Mouse (Mus musculus) bone marrow macrophage, adult 2 months (primary cell): ENCODE data around the gene Hunk.

ENCODE experiments used
- CTCF ChIP-seq: IDR thresholded peaks from 2 replicates; pipeline ENCODE4 v1.5.1; 2012; ENCODE audit warnings: low read depth, mild to moderate bottlenecking, low read length, moderate library complexity
- POLR2A ChIP-seq: IDR thresholded peaks from 2 replicates; pipeline ENCODE4 v1.6.1; 2012; ENCODE audit warnings: mild to moderate bottlenecking, low read depth, low read length, borderline replicate concordance

DNA sequence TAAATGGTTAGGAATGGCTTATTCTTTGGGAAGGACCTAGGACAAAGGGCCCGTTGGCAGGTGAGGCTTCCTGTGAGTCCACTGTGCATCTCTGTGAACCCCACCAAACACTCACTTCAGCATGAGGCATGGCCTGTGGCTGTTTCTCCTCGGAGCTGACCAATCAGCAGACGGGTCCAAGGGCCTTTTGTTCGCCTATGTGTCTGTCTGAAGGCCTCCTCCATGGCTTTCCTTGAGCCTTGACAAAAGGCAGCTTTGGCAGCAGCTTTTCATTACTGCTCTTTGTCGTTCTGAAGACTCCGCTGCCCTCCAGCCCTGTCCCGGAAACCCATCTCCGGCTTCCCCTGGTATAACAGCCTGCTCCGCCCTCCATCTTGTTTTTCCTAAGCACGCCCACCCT lies 54.8 kb downstream of the Hunk start:
- no peak for TF ChIP-seq POLR2A
- TF ChIP-seq CTCF = no peak
